Mouse (Mus musculus): ENCODE data around the gene Ppp1r16b. TPM values are rescaled to one million over a fixed set of nuclear protein-coding genes. Genes with fewer than 3 reads are reported as not detected.

Gene Ppp1r16b
- polyA plus RNA-seq, 1 experiment, result 3.7 TPM

- Histone ChIP-seq H3K4me3 (ENCODE audit: low read depth, low read length) (no peak overlapping the region), H3K4me1 (ENCODE audit: control insufficient read depth, insufficient read depth, low read length) (no peaks in the 10 kb centered on the region), H3K27ac (ENCODE audit: insufficient read depth, low read length) (no peak overlapping the region), H3K9me3 (replicated peaks; ENCODE audit: control insufficient read depth, insufficient read depth, low read length, poor library complexity, severe bottlenecking) (no peaks in the 10 kb centered on the region), H3K9ac (ENCODE audit: low read depth, poor library complexity, severe bottlenecking) (no peak overlapping the region), H3K27me3 (ENCODE audit: control insufficient read depth, insufficient read depth, low read length, poor library complexity, severe bottlenecking) (no peaks in the 10 kb centered on the region), H3K36me3 (ENCODE audit: control insufficient read depth, insufficient read depth, low read length, poor library complexity, severe bottlenecking) (no peaks in the 10 kb centered on the region)
- TF ChIP-seq EP300 (IDR thresholded peaks at IDR 0.05; ENCODE audit: insufficient read depth, low read depth, low read length), result no peak
- TF ChIP-seq POLR2A (IDR thresholded peaks at IDR 0.05; ENCODE audit: insufficient read depth, low read length), result no peak
- no peak for TF ChIP-seq CTCF (IDR thresholded peaks at IDR 0.05; ENCODE audit: low read depth, low read length)
Observed at GRCm38 (mm10) chr2:158706704-158707408, 41.7 kb downstream of the Ppp1r16b start.

GRCm38 (mm10) chr2:158708121-158708520, 42.9 kb downstream of the Ppp1r16b start:
- Histone ChIP-seq H3K9me3 (replicated peaks; ENCODE audit: control insufficient read depth, insufficient read depth, low read length, poor library complexity, severe bottlenecking) (no peaks in the 10 kb centered on the region), H3K4me3 (ENCODE audit: low read depth, low read length) (no peak overlapping the region), H3K36me3 (ENCODE audit: control insufficient read depth, insufficient read depth, low read length, poor library complexity, severe bottlenecking) (no peaks in the 10 kb centered on the region), H3K27me3 (ENCODE audit: control insufficient read depth, insufficient read depth, low read length, poor library complexity, severe bottlenecking) (no peaks in the 10 kb centered on the region), H3K4me1 (ENCODE audit: control insufficient read depth, insufficient read depth, low read length) (no peaks in the 10 kb centered on the region), H3K9ac (ENCODE audit: low read depth, poor library complexity, severe bottlenecking) (no peak overlapping the region), H3K27ac (ENCODE audit: insufficient read depth, low read length) (no peak overlapping the region)
- no peak for TF ChIP-seq CTCF (IDR thresholded peaks at IDR 0.05; ENCODE audit: low read depth, low read length)
- TF ChIP-seq POLR2A (IDR thresholded peaks at IDR 0.05; ENCODE audit: insufficient read depth, low read length), result no peak

GRCm38 (mm10) chr2:158711929-158712751, 46.9 kb downstream of the Ppp1r16b start:
- H3K4me3 ChIP-seq (ENCODE audit: low read depth, low read length), result no peak overlapping the region
- H3K27ac ChIP-seq (ENCODE audit: insufficient read depth, low read length), result no peak overlapping the region

GRCm38 (mm10) chr2:158714826-158715225, 49.6 kb downstream of the Ppp1r16b start:
- H3K4me1 ChIP-seq (ENCODE audit: control insufficient read depth, insufficient read depth, low read length), result no peaks in the 10 kb centered on the region
- no peaks in the 10 kb centered on the region for H3K9me3 ChIP-seq (replicated peaks; ENCODE audit: control insufficient read depth, insufficient read depth, low read length, poor library complexity, severe bottlenecking)
- TF ChIP-seq POLR2A (IDR thresholded peaks at IDR 0.05; ENCODE audit: insufficient read depth, low read length), result no peak
- TF ChIP-seq EP300 (IDR thresholded peaks at IDR 0.05; ENCODE audit: insufficient read depth, low read depth, low read length), result no peak
- no peak for TF ChIP-seq CTCF (IDR thresholded peaks at IDR 0.05; ENCODE audit: low read depth, low read length)
- H3K4me3 ChIP-seq (ENCODE audit: low read depth, low read length), result no peak overlapping the region
- no peak overlapping the region for H3K27ac ChIP-seq (ENCODE audit: insufficient read depth, low read length)
- H3K27me3 ChIP-seq (ENCODE audit: control insufficient read depth, insufficient read depth, low read length, poor library complexity, severe bottlenecking), result no peaks in the 10 kb centered on the region
- no peaks in the 10 kb centered on the region for H3K36me3 ChIP-seq (ENCODE audit: control insufficient read depth, insufficient read depth, low read length, poor library complexity, severe bottlenecking)
- no peak overlapping the region for H3K9ac ChIP-seq (ENCODE audit: low read depth, poor library complexity, severe bottlenecking)

More at GRCm38 (mm10) chr2:158711929-158712751, 46.9 kb downstream of the Ppp1r16b start:
- H3K4me1 ChIP-seq (ENCODE audit: control insufficient read depth, insufficient read depth, low read length), result no peaks in the 10 kb centered on the region
- no peak for TF ChIP-seq EP300 (IDR thresholded peaks at IDR 0.05; ENCODE audit: insufficient read depth, low read depth, low read length)
- no peak for TF ChIP-seq CTCF (IDR thresholded peaks at IDR 0.05; ENCODE audit: low read depth, low read length)
- no peak for TF ChIP-seq POLR2A (IDR thresholded peaks at IDR 0.05; ENCODE audit: insufficient read depth, low read length)
- H3K27me3 ChIP-seq (ENCODE audit: control insufficient read depth, insufficient read depth, low read length, poor library complexity, severe bottlenecking), result no peaks in the 10 kb centered on the region
- no peaks in the 10 kb centered on the region for H3K9me3 ChIP-seq (replicated peaks; ENCODE audit: control insufficient read depth, insufficient read depth, low read length, poor library complexity, severe bottlenecking)
- no peak overlapping the region for H3K9ac ChIP-seq (ENCODE audit: low read depth, poor library complexity, severe bottlenecking)
- H3K36me3 ChIP-seq (ENCODE audit: control insufficient read depth, insufficient read depth, low read length, poor library complexity, severe bottlenecking), result no peaks in the 10 kb centered on the region

- no peaks in the 10 kb centered on the region for H3K27me3 ChIP-seq (ENCODE audit: control insufficient read depth, insufficient read depth, low read length, poor library complexity, severe bottlenecking)
- H3K36me3 ChIP-seq (ENCODE audit: control insufficient read depth, insufficient read depth, low read length, poor library complexity, severe bottlenecking), result no peaks in the 10 kb centered on the region
- H3K9me3 ChIP-seq (replicated peaks; ENCODE audit: control insufficient read depth, insufficient read depth, low read length, poor library complexity, severe bottlenecking), result no peaks in the 10 kb centered on the region
- H3K4me3 ChIP-seq (ENCODE audit: low read depth, low read length), result no peak overlapping the region
- no peaks in the 10 kb centered on the region for H3K4me1 ChIP-seq (ENCODE audit: control insufficient read depth, insufficient read depth, low read length)
- no peak overlapping the region for H3K27ac ChIP-seq (ENCODE audit: insufficient read depth, low read length)
- no peak for TF ChIP-seq EP300 (IDR thresholded peaks at IDR 0.05; ENCODE audit: insufficient read depth, low read depth, low read length)
- TF ChIP-seq POLR2A (IDR thresholded peaks at IDR 0.05; ENCODE audit: insufficient read depth, low read length), result no peak
- no peak for TF ChIP-seq CTCF (IDR thresholded peaks at IDR 0.05; ENCODE audit: low read depth, low read length)
- no peak overlapping the region for H3K9ac ChIP-seq (ENCODE audit: low read depth, poor library complexity, severe bottlenecking)
Observed at GRCm38 (mm10) chr2:158716066-158716465, 50.9 kb downstream of the Ppp1r16b start.

Measured in ES-Bruce4 (cell line).